Mouse (Mus musculus) kidney, postnatal 4 days (tissue): ENCODE results near the gene Card6.

Experiments used
- DNase-seq, 2 experiments: peaks; one replicate each; pipeline ENCODE4 v3.0.0; 2021; ENCODE audit warnings: mixed read lengths in 2 of 2

Gene Card6

GRCm38 (mm10) chr15:5129111-5129805, 20.9 kb upstream of the Card6 start:
- DNase-seq = no peak

- no peak for DNase-seq
Observed at GRCm38 (mm10) chr15:5128176-5128940, 20.0 kb upstream of the Card6 start.

GRCm38 (mm10) chr15:5127487-5127886, 19.1 kb upstream of the Card6 start:
- DNase-seq = no peak

- no peak for DNase-seq
Observed at GRCm38 (mm10) chr15:5126456-5126855, 18.1 kb upstream of the Card6 start.

GRCm38 (mm10) chr15:5121535-5122313, 13.4 kb upstream of the Card6 start:
- DNase-seq = no peak

GRCm38 (mm10) chr15:5119707-5120106, 11.4 kb upstream of the Card6 start:
- no peak for DNase-seq

- no peak for DNase-seq
Observed at GRCm38 (mm10) chr15:5119192-5119591, 10.9 kb upstream of the Card6 start.

- DNase-seq = no peak
Observed at GRCm38 (mm10) chr15:5118626-5119025, 10.3 kb upstream of the Card6 start.

- peak in 1 of 2 experiments; percentile 33 for DNase-seq
Observed at GRCm38 (mm10) chr15:5117031-5117601, 8.8 kb upstream of the Card6 start.

- peak; percentile 99 for DNase-seq
Observed at GRCm38 (mm10) chr15:5116270-5117030, 8.1 kb upstream of the Card6 start, which contains the start of gene Rpl37. Gene Rpl37, plus strand, starts transcription at chr15:5116645.

GRCm38 (mm10) chr15:5115173-5115572, 6.8 kb upstream of the Card6 start:
- peak in 1 of 2 experiments; percentile 14 for DNase-seq

- DNase-seq = no peak
Observed at GRCm38 (mm10) chr15:5112651-5113050, 4.3 kb upstream of the Card6 start.

GRCm38 (mm10) chr15:5108655-5109040, 309 bp upstream of the Card6 start:
- no peak for DNase-seq

GRCm38 (mm10) chr15:5106293-5106692, 2.0 kb downstream of the Card6 start:
- no peak for DNase-seq

- no peak for DNase-seq
Observed at GRCm38 (mm10) chr15:5105891-5106290, 2.4 kb downstream of the Card6 start.

- DNase-seq = no peak
Observed at GRCm38 (mm10) chr15:5102312-5102711, 6.0 kb downstream of the Card6 start.

- no peak for DNase-seq
Observed at GRCm38 (mm10) chr15:5097376-5097775, 11.0 kb downstream of the Card6 start.

GRCm38 (mm10) chr15:5095534-5096301, 12.6 kb downstream of the Card6 start:
- DNase-seq = no peak

GRCm38 (mm10) chr15:5090131-5090530, 18.2 kb downstream of the Card6 start:
- DNase-seq = no peak

GRCm38 (mm10) chr15:5088850-5089608, 19.3 kb downstream of the Card6 start:
- DNase-seq = no peak

- no peak for DNase-seq
Observed at GRCm38 (mm10) chr15:5086162-5086561, 22.2 kb downstream of the Card6 start.
